Mouse (Mus musculus): ENCODE measurements at regions not wholly inside any gene's neighbourhood (a gene's known extent, or its start where the extent isn't known, plus 50 kb on each side); places are given as distances from the start of the nearest gene placed in this dataset.

- DNase-seq (ENCODE audit: low read depth, low spot score) = no peak
Measured at GRCm38 (mm10) chr14:106365624-106366118, 259.7 kb downstream of the Trim52 start.

GRCm38 (mm10) chr14:106373451-106373850 is 267.5 kb downstream of the Trim52 start:
- DNase-seq (ENCODE audit: low read depth, low spot score) = no peak

GRCm38 (mm10) chr14:106379645-106380044 is 273.6 kb downstream of the Trim52 start:
- no peak for DNase-seq (ENCODE audit: low read depth, low spot score)

- DNase-seq (ENCODE audit: low read depth, low spot score) = no peak
Measured at GRCm38 (mm10) chr14:106387671-106388070, 281.7 kb downstream of the Trim52 start.

GRCm38 (mm10) chr14:106390546-106390945 is 284.5 kb downstream of the Trim52 start:
- DNase-seq (ENCODE audit: low read depth, low spot score) = no peak

- no peak for DNase-seq (ENCODE audit: low read depth, low spot score)
Measured at GRCm38 (mm10) chr14:106393978-106394377, 288.0 kb downstream of the Trim52 start.

- no peak for DNase-seq (ENCODE audit: low read depth, low spot score)
Measured at GRCm38 (mm10) chr14:106412917-106413558, 307.0 kb downstream of the Trim52 start.

DNA sequence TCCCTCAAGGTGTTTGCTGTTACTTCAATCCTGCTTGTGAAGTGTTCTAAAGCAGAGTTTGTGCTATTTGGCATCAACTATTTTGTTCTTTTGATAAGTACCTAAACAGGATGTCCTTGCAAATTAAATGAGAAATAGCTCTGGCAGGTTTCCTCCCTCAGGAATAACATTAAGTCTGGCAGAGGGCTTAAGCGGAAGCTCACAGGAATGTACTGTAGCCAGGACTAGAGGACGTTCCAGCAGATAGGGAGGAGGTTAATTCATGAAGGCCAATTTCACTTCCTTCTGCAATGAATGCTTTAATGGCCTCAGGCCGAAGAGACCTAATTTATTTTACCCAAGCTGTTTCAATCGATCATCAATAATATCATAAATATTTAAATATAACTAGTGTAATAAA is 318.7 kb downstream of the Trim52 start:
- no peak for DNase-seq (ENCODE audit: low read depth, low spot score)

DNA sequence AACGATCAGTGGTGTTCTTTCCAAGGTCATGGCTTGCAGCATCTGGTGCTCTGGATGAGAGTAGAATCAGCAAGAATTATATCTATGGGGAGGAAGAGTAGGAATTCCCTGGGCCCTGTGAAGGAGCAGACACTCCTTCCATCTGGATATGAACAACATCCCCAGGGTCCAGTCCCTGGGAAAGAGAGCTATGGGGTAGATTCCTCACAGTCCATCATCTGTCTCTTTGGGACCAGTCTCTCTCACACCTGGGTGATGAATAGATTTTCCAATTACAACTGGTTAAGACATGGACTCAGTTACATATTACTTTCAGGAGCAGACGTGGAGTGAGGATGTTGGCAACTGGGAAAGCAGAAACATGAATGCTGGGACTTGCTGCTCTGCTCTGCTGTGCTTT is 322.6 kb downstream of the Trim52 start:
- DNase-seq (ENCODE audit: low read depth, low spot score) = no peak

DNA sequence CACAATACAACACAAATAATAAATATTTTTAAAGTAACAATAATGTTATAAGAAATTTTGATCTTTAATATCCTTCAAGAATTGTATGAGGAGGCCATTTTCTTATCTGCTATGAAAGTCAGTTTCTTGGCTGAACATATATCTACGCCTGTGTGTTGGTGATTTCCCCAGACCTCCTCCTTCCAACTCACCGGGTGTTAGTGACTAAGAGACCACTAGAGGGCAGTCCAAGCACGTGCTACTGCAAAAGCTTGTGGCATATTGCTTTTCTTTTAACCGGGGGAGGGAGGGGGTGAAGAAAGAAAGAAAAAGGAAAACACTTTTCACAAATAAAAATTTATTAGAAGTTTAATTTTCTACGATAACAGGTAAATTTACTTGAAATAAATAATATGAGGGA is 333.3 kb downstream of the Trim52 start:
- peak; percentile 53 for DNase-seq (ENCODE audit: low read depth, low spot score)

DNA sequence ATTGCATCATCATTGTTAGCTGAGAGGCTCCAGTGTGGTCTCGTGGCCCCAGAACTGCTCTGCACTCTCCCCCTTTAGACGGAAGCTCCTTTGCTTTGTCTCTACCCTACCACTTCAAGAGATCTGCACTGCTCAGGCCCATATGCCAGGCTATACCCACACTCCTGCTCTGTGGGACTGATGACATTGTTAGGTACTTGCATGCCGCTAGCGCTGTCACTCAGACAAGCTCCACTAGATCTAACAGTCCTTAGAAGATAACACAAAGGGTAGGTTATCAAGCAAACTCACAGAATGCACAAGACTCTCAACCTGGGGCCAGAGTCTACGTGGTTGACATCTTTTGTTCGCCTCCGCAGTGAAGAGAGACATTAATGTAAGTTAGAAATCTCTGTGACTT is 383.1 kb downstream of the Trim52 start:
- DNase-seq (ENCODE audit: low read depth, low spot score) = no peak

DNA sequence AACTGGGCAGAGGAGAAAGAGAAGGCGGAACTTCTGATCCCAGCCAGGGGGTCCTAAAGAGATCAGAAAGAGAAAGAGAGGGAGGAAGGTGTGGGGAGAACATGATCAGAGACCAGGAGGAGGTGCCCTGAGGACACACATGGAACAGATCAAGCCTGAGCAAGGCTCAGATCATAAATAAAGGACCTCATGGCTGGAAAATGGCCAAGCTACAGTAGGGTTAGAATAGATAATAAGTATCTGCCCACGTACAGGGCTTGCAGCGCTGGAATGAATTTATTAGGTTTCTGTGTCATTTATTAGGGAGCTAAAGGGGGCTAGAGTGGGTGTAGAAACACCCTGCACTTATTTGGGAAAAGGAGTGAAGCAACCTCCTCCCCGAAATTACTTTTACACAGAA is 385.4 kb downstream of the Trim52 start:
- no peak for DNase-seq (ENCODE audit: low read depth, low spot score)

GRCm38 (mm10) chr14:106500344-106501135 is 394.5 kb downstream of the Trim52 start:
- peak; percentile 48 for DNase-seq (ENCODE audit: low read depth, low spot score)

DNA sequence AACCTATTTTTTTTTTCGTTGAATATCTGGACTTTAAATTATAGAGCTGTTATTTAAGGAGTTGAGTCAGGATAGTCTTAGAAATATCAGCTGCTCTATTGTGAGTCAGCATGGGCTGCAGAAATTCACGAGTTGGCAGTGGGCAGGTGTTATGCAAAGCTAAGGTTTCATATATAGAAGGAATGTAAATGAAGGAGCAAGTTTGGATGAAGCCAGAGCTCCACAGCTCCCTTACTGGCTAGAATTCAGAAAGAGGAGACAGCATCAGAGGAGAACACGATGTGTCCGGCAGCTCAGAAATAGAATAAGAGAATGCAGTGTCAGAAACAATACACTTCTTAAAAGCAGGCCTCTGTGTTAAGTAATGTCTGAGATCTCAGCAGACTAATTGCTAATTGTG is 400.9 kb downstream of the Trim52 start:
- DNase-seq (ENCODE audit: low read depth, low spot score) = no peak

- DNase-seq (ENCODE audit: low read depth, low spot score) = no peak
Measured at GRCm38 (mm10) chr14:106518552-106519358, 412.8 kb downstream of the Trim52 start.

GRCm38 (mm10) chr14:106520808-106521207 is 414.8 kb downstream of the Trim52 start:
- no peak for DNase-seq (ENCODE audit: low read depth, low spot score)

DNA sequence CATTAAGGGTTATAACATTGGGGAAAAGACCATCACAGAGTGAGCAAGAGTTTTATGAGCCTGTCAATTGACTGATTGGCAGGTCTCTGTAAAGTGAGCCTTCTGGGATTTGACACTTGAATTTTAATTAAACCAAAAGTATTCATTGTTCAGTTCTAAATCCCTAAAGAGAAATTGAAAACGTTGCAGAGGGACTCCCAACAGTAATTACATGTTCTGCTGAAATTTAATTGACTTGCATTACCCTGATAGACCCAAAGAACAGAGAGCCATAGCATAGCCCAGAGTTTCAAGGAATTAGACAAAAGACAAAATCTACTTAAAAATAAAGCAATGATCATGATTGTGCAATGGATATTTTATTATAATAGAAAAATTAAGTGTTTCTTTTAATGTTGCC is 444.2 kb downstream of the Trim52 start:
- no peak for DNase-seq (ENCODE audit: low read depth, low spot score)

GRCm38 (mm10) chr14:106579281-106579680 is 473.3 kb downstream of the Trim52 start:
- no peak for DNase-seq (ENCODE audit: low read depth, low spot score)

- DNase-seq (ENCODE audit: low read depth, low spot score) = peak; percentile 1
Measured at GRCm38 (mm10) chr14:106581886-106582285, 475.9 kb downstream of the Trim52 start.

DNA sequence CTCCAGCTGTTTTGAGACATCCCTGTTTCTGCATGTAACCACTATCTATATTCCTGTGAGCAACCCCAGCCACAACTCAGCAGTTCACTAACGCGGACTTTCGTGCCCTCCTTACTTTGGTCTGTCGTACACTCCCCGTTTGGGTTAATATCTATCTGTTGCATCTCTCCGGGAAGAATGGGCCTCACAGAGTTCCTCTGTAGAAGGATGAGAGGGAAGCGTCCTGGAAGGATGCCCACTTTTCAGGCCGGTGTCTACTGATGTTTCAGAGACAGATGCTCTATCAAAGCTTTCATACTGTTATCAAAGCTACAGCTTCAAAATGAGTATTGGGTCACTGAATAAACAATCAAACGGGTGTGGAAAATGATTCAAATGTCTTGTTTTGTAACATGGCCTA is 487.4 kb downstream of the Trim52 start:
- no peak for DNase-seq (ENCODE audit: low read depth, low spot score)

- no peak for DNase-seq (ENCODE audit: low read depth, low spot score)
Measured at GRCm38 (mm10) chr14:106593980-106594379, 488.0 kb downstream of the Trim52 start.

GRCm38 (mm10) chr14:106607041-106607440 is 501.0 kb downstream of the Trim52 start:
- peak; percentile 27 for DNase-seq (ENCODE audit: low read depth, low spot score)

All from retina, postnatal 7 days (tissue).